Mouse (Mus musculus): ENCODE data around the gene Rnaset2a. TPM values are rescaled to one million over a fixed set of nuclear protein-coding genes. Genes with fewer than 3 reads are reported as not detected.
"Not testable (repeated sequence)": the region's sequence is repeated elsewhere in the genome, so short reads cannot be mapped to it uniquely, and the experiment has no call there.

Rnaset2a gene
- polyA plus RNA-seq (2015; fragmentation: Nextera tagmentation; extraction: Ambion mirVana): 28.2 and 30.5 TPM in 2 replicates

DNA sequence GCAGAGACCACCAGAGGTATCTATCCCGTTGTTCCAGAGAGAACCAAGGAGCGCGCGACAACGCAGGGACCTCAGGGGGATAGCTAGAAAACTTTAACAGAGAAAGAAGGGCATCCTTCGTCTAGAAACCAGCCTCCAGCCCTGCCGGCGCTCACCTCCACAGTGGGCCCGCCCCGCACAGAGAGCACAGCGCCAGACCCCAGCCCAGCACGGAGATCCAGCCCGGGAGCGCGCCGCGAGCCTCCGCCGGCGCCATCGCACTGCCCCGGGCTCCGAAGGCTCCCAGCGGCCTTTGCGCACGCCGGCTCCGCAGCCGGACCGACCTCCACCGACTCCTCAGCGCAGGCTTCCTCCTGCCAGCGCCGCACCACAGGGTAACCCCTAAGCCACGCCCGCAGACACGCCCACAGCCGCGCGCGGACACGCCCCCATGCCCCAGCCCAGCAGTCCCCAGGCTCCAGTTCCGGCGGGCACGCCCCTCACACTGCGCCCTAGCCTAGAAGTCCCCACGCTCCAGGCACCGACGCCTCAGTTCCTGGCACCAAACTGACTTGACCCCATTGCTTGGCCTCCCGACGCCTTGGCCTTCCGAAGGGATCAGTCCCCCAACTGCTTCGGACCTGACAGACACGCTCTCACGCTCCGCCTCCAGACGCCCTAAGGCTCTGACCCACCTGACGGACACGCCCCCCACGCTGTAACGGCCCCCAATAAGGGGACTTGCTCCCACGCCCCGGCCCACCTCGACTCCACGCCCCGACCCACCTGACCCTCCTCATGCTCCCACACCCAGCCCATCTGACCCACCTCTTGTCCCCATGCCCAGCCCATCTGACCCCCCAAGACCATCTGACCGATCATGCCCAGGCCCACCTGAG, at the start of gene Rnaset2a, which contains the start of gene Gm49673:
Gene Rnaset2a, minus strand, starts transcription at position 659 of the 878 bp plus-strand sequence.
Gene Gm49673, minus strand, starts transcription at position 350 of the 878 bp plus-strand sequence.
- H3K9me3 ChIP-seq (replicated peaks); H3K36me3 ChIP-seq; H3K27me3 ChIP-seq; H3K9ac ChIP-seq; H3K27ac ChIP-seq (replicated peaks); H3K4me1 ChIP-seq: not testable (repeated sequence)
- ATAC-seq (ENCODE audit: insufficient number of reproducible peaks, low FRiP score, low TSS enrichment, low read depth): peak; percentile 96
- 1% methylated on average over 57 of the region's 67 CpGs for WGBS
- Histone ChIP-seq H3K4me3 (replicated peaks) (peak within 1 kb of the TSS; percentile 56), H3K4me2 (replicated peaks) (peak within 1 kb of the TSS; percentile 54)

DNA sequence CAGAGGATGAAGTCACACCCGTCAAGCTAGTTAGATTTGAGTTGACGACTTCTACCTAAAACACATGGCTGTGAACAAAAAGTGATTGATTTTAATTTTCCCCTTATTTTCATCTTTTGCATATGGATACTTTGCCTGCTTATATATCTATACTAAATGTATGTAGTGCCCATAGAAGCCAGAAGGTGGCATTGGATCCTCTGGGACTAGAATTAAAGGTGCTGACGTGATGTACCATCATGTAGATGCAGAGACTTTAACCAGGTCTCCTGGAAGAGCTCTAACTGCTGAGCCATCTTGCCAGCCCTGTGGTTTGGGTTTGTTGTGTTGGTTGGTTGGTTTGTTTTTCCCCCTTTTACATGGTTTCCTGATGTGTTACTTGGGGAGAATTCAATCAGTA, 49.8 kb upstream of the Rnaset2a start:
- Histone ChIP-seq H3K9ac (no peak overlapping the region), H3K9me3 (replicated peaks) (no peaks in the 10 kb centered on the region), H3K4me3 (replicated peaks) (no peak overlapping the region), H3K36me3 (peaks cover 17% of the 10 kb centered on the region; the same call in 1 of the 2 replicates), H3K27me3 (no peaks in the 10 kb centered on the region), H3K27ac (replicated peaks) (no peak overlapping the region), H3K4me1 (no peaks in the 10 kb centered on the region), H3K4me2 (replicated peaks) (no peak overlapping the region)
- WGBS: 68% methylated on average over 3 of the region's 3 CpGs
- no peak for ATAC-seq (ENCODE audit: insufficient number of reproducible peaks, low FRiP score, low TSS enrichment, low read depth)

- no peak overlapping the region for H3K9ac ChIP-seq
- H3K27ac ChIP-seq (replicated peaks): no peak overlapping the region
- ATAC-seq (ENCODE audit: insufficient number of reproducible peaks, low FRiP score, low TSS enrichment, low read depth): no peak
- H3K27me3 ChIP-seq: no peaks in the 10 kb centered on the region
- H3K4me2 ChIP-seq (replicated peaks): no peak overlapping the region
- H3K9me3 ChIP-seq (replicated peaks): no peaks in the 10 kb centered on the region
- H3K4me1 ChIP-seq: no peaks in the 10 kb centered on the region
- H3K36me3 ChIP-seq: peaks cover 23% of the 10 kb centered on the region
- no peak overlapping the region for H3K4me3 ChIP-seq (replicated peaks)
- WGBS: 87% methylated on average over 8 of the region's 8 CpGs
These were observed 47.9 kb upstream of the Rnaset2a start for GRCm38 (mm10) chr17:8195685-8196376.

DNA sequence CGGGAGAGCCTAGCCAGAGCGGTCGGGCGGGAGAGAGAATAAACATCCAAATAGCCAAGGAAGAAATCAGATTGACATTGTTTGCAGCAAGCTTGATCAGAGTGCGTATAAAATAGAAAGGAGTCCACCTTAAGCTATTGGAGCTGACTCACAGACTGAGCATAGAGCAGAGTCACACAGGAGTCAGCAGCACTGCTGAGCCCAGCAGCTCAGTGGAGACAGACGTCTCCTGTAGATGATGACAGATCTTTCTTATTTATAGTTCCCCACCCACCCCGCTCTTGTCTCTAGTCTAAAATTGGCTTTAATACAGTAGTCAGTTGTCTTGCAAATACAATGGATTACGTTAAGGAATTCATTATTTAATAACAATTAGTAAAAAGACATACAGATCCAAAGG, 45.8 kb upstream of the Rnaset2a start:
- Histone ChIP-seq H3K4me1 (no peaks in the 10 kb centered on the region), H3K36me3 (peaks cover 37% of the 10 kb centered on the region), H3K9ac (no peak overlapping the region), H3K27me3 (no peaks in the 10 kb centered on the region), H3K27ac (replicated peaks) (no peak overlapping the region), H3K9me3 (replicated peaks) (no peaks in the 10 kb centered on the region), H3K4me3 (replicated peaks) (no peak overlapping the region), H3K4me2 (replicated peaks) (no peak overlapping the region)
- 84% methylated on average over 8 of the region's 8 CpGs for WGBS
- ATAC-seq (ENCODE audit: insufficient number of reproducible peaks, low FRiP score, low TSS enrichment, low read depth): no peak

GRCm38 (mm10) chr17:8184217-8184616, 36.3 kb upstream of the Rnaset2a start:
- Histone ChIP-seq H3K9me3 (replicated peaks) (no peaks in the 10 kb centered on the region), H3K36me3 (peaks cover 69% of the 10 kb centered on the region), H3K4me1 (no peaks in the 10 kb centered on the region), H3K9ac (no peak overlapping the region), H3K27me3 (no peaks in the 10 kb centered on the region), H3K4me3 (replicated peaks) (no peak overlapping the region), H3K27ac (replicated peaks) (no peak overlapping the region), H3K4me2 (replicated peaks) (no peak overlapping the region)
- ATAC-seq (ENCODE audit: insufficient number of reproducible peaks, low FRiP score, low TSS enrichment, low read depth): no peak
- 91% methylated on average over 7 of the region's 7 CpGs for WGBS

DNA sequence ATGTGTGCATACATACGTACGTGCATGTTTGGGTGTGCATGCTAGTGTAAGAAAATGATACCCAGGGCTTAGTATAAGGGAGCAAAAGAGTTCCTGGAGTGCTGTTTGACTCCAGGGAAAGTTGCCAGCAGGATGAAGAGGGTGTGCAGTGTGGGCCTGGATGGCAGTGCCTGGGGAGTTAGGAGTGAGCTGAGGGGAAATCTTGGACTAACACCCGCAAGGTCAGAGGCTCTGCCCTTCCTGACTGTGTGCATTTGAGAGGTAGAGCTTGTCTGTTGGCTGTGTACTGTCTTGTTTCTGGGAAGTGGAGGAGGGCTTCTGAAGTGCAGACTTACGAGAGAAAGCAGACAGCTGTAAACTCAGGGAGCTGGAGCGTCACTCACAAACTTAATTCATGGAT, 35.9 kb upstream of the Rnaset2a start:
- peaks cover 71% of the 10 kb centered on the region for H3K36me3 ChIP-seq
- H3K27me3 ChIP-seq: no peaks in the 10 kb centered on the region
- H3K9me3 ChIP-seq (replicated peaks): no peaks in the 10 kb centered on the region
- H3K4me1 ChIP-seq: no peaks in the 10 kb centered on the region
- no peak overlapping the region for H3K27ac ChIP-seq (replicated peaks)
- ATAC-seq (ENCODE audit: insufficient number of reproducible peaks, low FRiP score, low TSS enrichment, low read depth): no peak
- no peak overlapping the region for H3K4me2 ChIP-seq (replicated peaks)
- H3K4me3 ChIP-seq (replicated peaks): no peak overlapping the region
- H3K9ac ChIP-seq: no peak overlapping the region
- 88% methylated on average over 5 of the region's 5 CpGs for WGBS

- Histone ChIP-seq H3K9ac (no peak overlapping the region), H3K4me2 (replicated peaks) (no peak overlapping the region), H3K36me3 (peaks cover 66% of the 10 kb centered on the region), H3K4me3 (replicated peaks) (no peak overlapping the region), H3K4me1 (no peaks in the 10 kb centered on the region), H3K27me3 (no peaks in the 10 kb centered on the region), H3K27ac (replicated peaks) (no peak overlapping the region), H3K9me3 (replicated peaks) (no peaks in the 10 kb centered on the region)
- ATAC-seq (ENCODE audit: insufficient number of reproducible peaks, low FRiP score, low TSS enrichment, low read depth): no peak
- WGBS: 85% methylated on average over 5 of the region's 5 CpGs
These were observed 29.2 kb upstream of the Rnaset2a start for GRCm38 (mm10) chr17:8177090-8177489.

- ATAC-seq (ENCODE audit: insufficient number of reproducible peaks, low FRiP score, low TSS enrichment, low read depth): no peak
- H3K27me3 ChIP-seq: no peaks in the 10 kb centered on the region
These were observed 23.2 kb upstream of the Rnaset2a start for GRCm38 (mm10) chr17:8171081-8171480.

DNA sequence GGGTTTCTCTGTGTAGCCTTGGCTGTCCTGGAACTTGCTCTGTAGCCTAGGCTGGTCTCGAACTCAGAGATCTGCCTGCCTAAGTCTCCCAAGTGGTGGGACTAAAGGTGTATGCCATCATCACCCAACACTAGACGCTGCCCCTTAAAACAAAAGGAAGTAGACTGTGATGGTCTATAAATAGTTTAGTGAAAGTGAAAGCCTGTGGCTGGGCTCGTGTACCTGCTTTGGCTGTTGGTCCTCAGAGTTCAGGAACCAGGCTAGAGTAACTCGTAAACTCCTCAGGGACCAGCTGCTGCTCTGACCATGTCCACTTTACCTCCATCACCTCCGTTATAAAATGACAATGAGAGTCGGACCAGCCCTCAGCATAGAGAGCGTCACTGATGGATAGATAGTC, 22.4 kb upstream of the Rnaset2a start:
- Histone ChIP-seq H3K4me3 (replicated peaks) (no peak overlapping the region), H3K36me3 (peaks cover 40% of the 10 kb centered on the region)

More at GRCm38 (mm10) chr17:8171081-8171480, 23.2 kb upstream of the Rnaset2a start:
- Histone ChIP-seq H3K4me2 (replicated peaks) (no peak overlapping the region), H3K4me3 (replicated peaks) (no peak overlapping the region), H3K27ac (replicated peaks) (no peak overlapping the region), H3K36me3 (peaks cover 48% of the 10 kb centered on the region), H3K9me3 (replicated peaks) (no peaks in the 10 kb centered on the region), H3K4me1 (no peaks in the 10 kb centered on the region), H3K9ac (no peak overlapping the region)
- WGBS: 68% methylated on average over 4 of the region's 4 CpGs

DNA sequence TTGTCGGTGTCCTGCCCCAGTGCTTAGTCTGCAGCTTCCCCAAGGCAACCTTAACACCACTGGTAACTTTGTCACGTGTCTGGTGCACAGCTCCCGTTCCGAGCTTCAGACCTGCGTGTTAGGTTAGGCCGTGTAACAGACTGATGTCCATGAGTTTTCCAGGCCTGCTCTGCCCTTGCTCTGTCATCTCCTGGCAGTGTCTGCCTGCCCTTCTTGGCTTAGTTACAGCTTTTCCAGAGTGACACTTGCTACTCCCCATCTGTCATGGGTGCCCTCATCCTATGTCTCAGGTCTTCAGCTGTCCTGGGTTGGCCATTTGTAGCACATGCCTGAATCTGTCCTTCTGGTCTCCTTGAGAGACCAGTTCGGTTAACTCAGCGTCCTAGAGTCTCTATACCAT, 19.5 kb upstream of the Rnaset2a start:
- H3K4me3 ChIP-seq (replicated peaks); H3K9me3 ChIP-seq (replicated peaks); ATAC-seq (ENCODE audit: insufficient number of reproducible peaks, low FRiP score, low TSS enrichment, low read depth); H3K4me2 ChIP-seq (replicated peaks); H3K27ac ChIP-seq (replicated peaks); H3K27me3 ChIP-seq; H3K9ac ChIP-seq; H3K4me1 ChIP-seq: not testable (repeated sequence)
- 86% methylated on average over 6 of the region's 8 CpGs for WGBS
- H3K36me3 ChIP-seq: peaks cover 19% of the 10 kb centered on the region

More for the DNA sequence above, 22.4 kb upstream of the Rnaset2a start:
- H3K4me1 ChIP-seq: no peaks in the 10 kb centered on the region
- H3K4me2 ChIP-seq (replicated peaks): no peak overlapping the region
- no peak overlapping the region for H3K27ac ChIP-seq (replicated peaks)
- H3K27me3 ChIP-seq: no peaks in the 10 kb centered on the region
- no peaks in the 10 kb centered on the region for H3K9me3 ChIP-seq (replicated peaks)
- H3K9ac ChIP-seq: no peak overlapping the region
- ATAC-seq (ENCODE audit: insufficient number of reproducible peaks, low FRiP score, low TSS enrichment, low read depth): no peak
- WGBS: 91% methylated on average over 7 of the region's 7 CpGs

GRCm38 (mm10) chr17:8166454-8166853, 18.6 kb upstream of the Rnaset2a start:
- peaks cover 14% of the 10 kb centered on the region for H3K36me3 ChIP-seq
- peak overlapping the region; percentile 37 for H3K4me2 ChIP-seq (replicated peaks)
- not testable (repeated sequence) for H3K27ac ChIP-seq (replicated peaks); ATAC-seq (ENCODE audit: insufficient number of reproducible peaks, low FRiP score, low TSS enrichment, low read depth); H3K4me1 ChIP-seq; H3K27me3 ChIP-seq; H3K9ac ChIP-seq; H3K9me3 ChIP-seq (replicated peaks)
- 31% methylated on average over 2 of the region's 3 CpGs for WGBS
- H3K4me3 ChIP-seq (replicated peaks): peak overlapping the region; percentile 54; the same call in 1 of the 2 replicates

Measured in embryonic facial prominence, embryonic 15.5 days (tissue).